Mouse (Mus musculus) limb, embryonic 12.5 days (tissue): Measurements from ENCODE around the gene Gm10722. TPM values are rescaled to one million over a fixed set of nuclear protein-coding genes. Genes with fewer than 3 reads are reported as not detected.
"Not testable (repeated sequence)": the region's sequence is repeated elsewhere in the genome, so short reads cannot be mapped to it uniquely, and the experiment has no call there.

Experiments
- ATAC-seq: fragments of 200-750 bp; cut with Nextera tagmentation; 2 replicates; pipeline ENCODE4 v1.8.0; 2017; ENCODE audit warnings: low read depth, moderate TSS enrichment; ENCODE audit not compliant: insufficient number of reproducible peaks, insufficient read depth, low FRiP score, low TSS enrichment
- H3K27ac ChIP-seq: fragments of 300-500 bp; sonication (generic); 2 replicates; pipeline ENCODE4 v1.5.1; 2016; ENCODE audit warnings: mild to moderate bottlenecking, moderate library complexity
- H3K27me3 ChIP-seq: fragments of 300-500 bp; sonication (generic); 2 replicates; pipeline ENCODE4 v1.6.1; 2016; ENCODE audit warnings: mild to moderate bottlenecking, moderate library complexity
- H3K36me3 ChIP-seq: fragments of 300-500 bp; sonication (generic); 2 replicates; pipeline ENCODE4 v1.6.1; 2016; ENCODE audit warnings: mild to moderate bottlenecking, moderate library complexity
- H3K4me1 ChIP-seq: fragments of 300-500 bp; sonication (generic); replicated peaks from 2 replicates; pipeline ENCODE4 v1.6.1; 2016
- H3K4me2 ChIP-seq: fragments of 300-500 bp; sonication (generic); 2 replicates; pipeline ENCODE4 v1.6.1; 2016; ENCODE audit warnings: mild to moderate bottlenecking, moderate library complexity
- H3K4me3 ChIP-seq: fragments of 300-500 bp; sonication (generic); replicated peaks from 2 replicates; pipeline ENCODE4 v1.5.1; 2016; ENCODE audit warnings: mild to moderate bottlenecking
- H3K9ac ChIP-seq: fragments of 300-500 bp; sonication (generic); replicated peaks from 2 replicates; pipeline ENCODE4 v1.6.1; 2016; ENCODE audit warnings: mild to moderate bottlenecking, moderate library complexity
- H3K9me3 ChIP-seq: fragments of 300-500 bp; sonication (generic); 2 replicates; pipeline ENCODE4 v1.6.1; 2016; ENCODE audit warnings: mild to moderate bottlenecking, moderate library complexity
- WGBS: fragments of 180-500 bp; shearing (Covaris S2); methylation state at CpG from one replicate; pipeline ENCODE4 v1.1.7; 2016; 5-methylcytosine and 5-hydroxymethylcytosine counted together
- polyA plus RNA-seq: library from polyadenylated mRNA; unstranded; fragments of >200 nt; fragmentation: Nextera tagmentation; extraction: Ambion mirVana; gene quantifications from 2 replicates; pipeline ENCODE4 v1.2.1, GENCODE M21; 2016

Gm10722 gene
- polyA plus RNA-seq, 1 experiment from 2014 or later = not detected

DNA sequence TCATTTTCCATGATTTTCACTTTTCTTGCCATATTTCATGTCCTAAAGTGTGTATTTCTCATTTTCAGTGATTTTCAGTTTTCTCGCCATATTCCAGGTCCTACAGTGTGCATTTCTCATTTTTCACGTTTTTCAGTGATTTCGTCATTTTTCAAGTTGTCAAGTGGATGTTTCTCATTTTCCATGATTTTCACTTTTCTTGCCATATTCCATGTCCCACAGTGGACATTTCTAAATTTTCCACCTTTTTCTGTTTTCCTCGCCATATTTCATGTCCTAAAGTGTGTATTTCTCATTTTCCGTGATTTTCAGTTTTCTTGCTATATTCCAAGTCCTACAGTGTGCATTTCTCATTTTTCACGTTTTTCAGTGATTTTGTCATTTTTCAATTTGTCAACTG, 15.2 kb downstream of the Gm10722 start:
- not testable (repeated sequence) for H3K9ac ChIP-seq, H3K4me3 ChIP-seq, H3K9me3 ChIP-seq, ATAC-seq, H3K4me1 ChIP-seq, H3K36me3 ChIP-seq, H3K27ac ChIP-seq, H3K27me3 ChIP-seq, H3K4me2 ChIP-seq
- 72% methylated on average over 6 of the region's 6 CpGs for WGBS

DNA sequence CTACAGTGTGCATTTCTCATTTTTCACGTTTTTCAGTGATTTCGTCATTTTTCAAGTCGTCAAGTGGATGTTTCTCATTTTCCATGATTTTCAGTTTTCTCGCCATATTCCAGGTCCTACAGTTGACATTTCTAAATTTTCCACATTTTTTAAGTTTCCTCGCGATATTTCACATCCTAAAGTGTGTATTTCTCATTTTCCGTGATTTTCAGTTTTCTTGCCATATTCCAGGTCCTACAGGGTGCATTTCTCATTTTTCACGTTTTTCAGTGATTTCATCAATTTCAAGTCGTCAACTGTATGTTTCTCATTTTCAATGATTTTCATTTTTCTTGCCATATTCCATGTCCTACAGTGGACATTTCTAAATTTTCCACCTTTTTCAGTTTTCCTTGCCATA, 16.4 kb downstream of the Gm10722 start, which contains the start of gene Gm10719:
Gm10719 (plus strand) TSS at position 301 of the 400 bp plus-strand sequence.
- not testable (repeated sequence) for H3K4me3 ChIP-seq, H3K36me3 ChIP-seq, H3K9me3 ChIP-seq, H3K9ac ChIP-seq, H3K4me2 ChIP-seq, ATAC-seq, H3K4me1 ChIP-seq, H3K27ac ChIP-seq, H3K27me3 ChIP-seq
- 59% methylated on average over 1 of the region's 9 CpGs for WGBS

DNA sequence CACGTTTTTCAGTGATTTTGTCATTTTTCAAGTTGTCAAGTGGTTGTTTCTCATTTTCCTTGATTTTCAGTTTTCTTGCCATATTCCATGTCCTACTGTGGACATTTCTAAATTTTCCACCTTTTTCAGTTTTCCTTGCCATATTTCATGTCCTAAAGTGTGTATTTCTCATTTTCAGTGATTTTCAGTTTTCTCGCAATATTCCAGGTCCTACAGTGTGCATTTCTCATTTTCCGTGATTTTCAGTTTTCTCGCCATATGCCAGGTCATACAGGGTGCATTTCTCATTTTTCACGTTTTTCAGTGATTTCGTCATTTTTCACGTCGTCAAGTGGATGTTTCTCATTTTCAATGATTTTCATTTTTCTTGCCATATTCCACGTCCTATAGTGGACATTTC, 18.2 kb downstream of the Gm10722 start:
- not testable (repeated sequence) for H3K4me2 ChIP-seq, ATAC-seq, H3K9ac ChIP-seq, H3K36me3 ChIP-seq, H3K4me1 ChIP-seq, H3K4me3 ChIP-seq, H3K9me3 ChIP-seq, H3K27me3 ChIP-seq, H3K27ac ChIP-seq
- WGBS = 63% methylated on average over 9 of the region's 9 CpGs

DNA sequence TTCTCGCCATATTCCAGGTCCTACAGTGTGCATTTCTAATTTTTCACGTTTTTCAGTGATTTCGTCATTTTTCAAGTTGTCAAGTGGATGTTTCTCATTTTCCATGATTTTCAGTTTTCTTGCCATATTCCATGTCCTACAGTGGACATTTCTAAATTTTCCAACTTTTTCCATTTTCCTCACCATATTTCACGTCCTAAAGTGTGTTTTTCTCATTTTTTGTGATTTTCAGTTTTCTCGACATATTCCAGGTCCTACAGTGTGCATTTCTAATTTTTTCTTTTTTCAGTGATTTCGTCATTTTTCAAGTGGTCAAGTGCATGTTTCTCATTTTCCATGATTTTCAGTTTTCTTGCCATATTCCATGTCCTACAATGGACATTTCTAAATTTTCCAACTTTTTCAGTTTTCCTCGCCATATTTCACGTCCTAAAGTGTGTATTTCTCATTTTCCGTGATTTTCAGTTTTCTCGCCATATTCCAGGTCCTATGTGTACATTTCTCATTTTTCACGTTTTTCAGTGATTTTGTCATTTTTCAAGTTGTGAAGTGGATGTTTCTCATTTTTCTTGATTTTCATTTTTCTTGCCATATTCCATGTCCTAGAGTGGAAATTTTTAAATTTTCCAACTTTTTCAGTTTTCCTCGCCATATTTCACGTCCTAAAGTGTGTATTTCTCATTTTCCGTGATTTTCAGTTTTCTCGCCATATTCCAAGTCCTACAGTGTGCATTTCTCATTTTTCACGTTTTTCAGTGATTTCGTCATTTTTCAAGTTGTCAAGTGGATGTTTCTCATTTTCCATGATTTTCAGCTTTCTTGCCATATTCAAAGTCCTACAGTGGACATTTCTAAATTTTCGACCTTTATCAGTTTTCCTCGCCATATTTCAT, 19.4 kb downstream of the Gm10722 start:
- not testable (repeated sequence) for H3K27me3 ChIP-seq, ATAC-seq

DNA sequence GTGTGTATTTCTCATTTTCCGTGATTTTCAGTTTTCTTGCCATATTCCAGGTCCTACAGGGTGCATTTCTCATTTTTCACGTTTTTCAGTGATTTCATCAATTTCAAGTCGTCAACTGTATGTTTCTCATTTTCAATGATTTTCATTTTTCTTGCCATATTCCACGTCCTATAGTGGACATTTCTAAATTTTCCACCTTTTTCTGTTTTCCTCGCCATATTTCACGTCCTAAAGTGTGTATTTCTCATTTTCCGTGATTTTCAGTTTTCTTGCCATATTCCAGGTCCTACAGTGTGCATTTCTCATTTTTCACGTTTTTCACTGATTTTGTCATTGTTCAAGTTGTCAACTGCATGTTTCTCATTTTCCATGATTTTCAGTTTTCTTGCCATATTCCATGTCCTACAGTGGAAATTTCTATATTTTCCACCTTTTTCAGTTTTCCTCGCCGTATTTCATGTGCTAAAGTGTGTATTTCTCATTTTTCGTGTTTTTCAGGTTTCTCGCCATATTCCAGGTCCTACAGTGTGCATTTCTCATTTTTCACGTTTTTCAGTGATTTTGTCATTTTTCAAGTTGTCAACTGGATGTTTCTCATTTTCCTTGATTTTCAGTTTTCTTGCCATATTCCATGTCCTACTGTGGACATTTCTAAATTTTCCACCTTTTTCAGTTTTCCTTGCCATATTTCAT, 21.7 kb downstream of the Gm10722 start:
- not testable (repeated sequence) for ATAC-seq, H3K27ac ChIP-seq, H3K9me3 ChIP-seq, H3K4me1 ChIP-seq, H3K4me2 ChIP-seq, H3K27me3 ChIP-seq, H3K4me3 ChIP-seq, H3K9ac ChIP-seq, H3K36me3 ChIP-seq
- 73% methylated on average over 11 of the region's 13 CpGs for WGBS

More for the DNA sequence above, 19.4 kb downstream of the Gm10722 start:
- not testable (repeated sequence) for H3K9me3 ChIP-seq, H3K4me3 ChIP-seq, H3K4me1 ChIP-seq, H3K36me3 ChIP-seq, H3K9ac ChIP-seq, H3K27ac ChIP-seq, H3K4me2 ChIP-seq
- WGBS = 73% methylated on average over 17 of the region's 19 CpGs

DNA sequence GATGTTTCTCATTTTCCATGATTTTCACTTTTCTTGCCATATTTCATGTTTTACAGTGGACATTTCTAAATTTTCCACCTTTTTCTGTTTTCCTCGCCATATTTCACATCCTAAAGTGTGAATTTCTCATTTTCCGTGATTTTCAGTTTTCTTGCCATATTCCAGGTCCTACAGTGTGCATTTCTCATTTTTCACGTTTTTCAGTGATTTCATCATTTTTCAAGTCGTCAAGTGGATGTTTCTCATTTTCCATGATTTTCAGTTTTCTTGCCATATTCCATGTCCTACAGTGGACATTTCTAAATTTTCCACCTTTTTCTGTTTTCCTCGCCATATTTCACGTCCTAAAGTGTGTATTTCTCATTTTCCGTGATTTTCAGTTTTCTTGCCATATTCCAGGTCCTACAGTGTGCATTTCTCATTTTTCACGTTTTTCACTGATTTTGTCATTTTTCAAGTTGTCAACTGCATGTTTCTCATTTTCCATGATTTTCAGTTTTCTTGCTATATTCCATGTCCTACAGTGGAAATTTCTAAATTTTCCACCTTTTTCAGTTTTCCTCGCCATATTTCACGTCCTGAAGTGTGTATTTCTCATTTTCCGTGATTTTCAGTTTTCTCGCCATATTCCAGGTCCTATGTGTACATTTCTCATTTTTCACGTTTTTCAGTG, 22.7 kb downstream of the Gm10722 start, which contains the start of gene Gm10718:
Gm10718 (plus strand) TSS at position 236 of the 673 bp plus-strand sequence.
- not testable (repeated sequence) for H3K27me3 ChIP-seq, H3K36me3 ChIP-seq, H3K27ac ChIP-seq, H3K4me3 ChIP-seq, H3K4me2 ChIP-seq, H3K4me1 ChIP-seq, H3K9ac ChIP-seq, ATAC-seq, H3K9me3 ChIP-seq
- 74% methylated on average over 12 of the region's 13 CpGs for WGBS

DNA sequence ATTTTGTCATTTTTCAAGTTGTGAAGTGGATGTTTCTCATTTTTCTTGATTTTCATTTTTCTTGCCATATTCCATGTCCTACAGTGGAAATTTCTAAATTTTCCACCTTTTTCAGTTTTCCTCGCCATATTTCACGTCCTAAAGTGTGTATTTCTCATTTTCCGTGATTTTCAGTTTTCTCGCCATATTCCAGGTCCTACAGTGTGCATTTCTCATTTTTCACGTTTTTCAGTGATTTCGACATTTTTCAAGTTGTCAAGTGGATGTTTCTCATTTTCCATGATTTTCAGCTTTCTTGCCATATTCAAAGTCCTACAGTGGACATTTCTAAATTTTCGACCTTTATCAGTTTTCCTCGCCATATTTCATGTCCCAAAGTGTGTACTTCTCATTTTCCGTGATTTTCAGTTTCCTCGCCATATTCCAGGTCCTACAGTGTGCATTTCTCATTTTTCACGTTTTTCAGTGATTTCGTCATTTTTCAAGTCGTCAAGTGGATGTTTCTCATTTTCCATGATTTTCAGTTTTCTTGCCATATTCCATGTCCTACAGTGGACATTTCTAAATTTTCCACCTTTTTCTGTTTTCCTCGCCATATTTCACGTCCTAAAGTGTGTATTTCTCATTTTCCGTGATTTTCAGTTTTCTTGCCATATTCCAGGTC, 23.4 kb downstream of the Gm10722 start:
- ATAC-seq = not testable (repeated sequence)
- WGBS = 76% methylated on average over 16 of the region's 16 CpGs

DNA sequence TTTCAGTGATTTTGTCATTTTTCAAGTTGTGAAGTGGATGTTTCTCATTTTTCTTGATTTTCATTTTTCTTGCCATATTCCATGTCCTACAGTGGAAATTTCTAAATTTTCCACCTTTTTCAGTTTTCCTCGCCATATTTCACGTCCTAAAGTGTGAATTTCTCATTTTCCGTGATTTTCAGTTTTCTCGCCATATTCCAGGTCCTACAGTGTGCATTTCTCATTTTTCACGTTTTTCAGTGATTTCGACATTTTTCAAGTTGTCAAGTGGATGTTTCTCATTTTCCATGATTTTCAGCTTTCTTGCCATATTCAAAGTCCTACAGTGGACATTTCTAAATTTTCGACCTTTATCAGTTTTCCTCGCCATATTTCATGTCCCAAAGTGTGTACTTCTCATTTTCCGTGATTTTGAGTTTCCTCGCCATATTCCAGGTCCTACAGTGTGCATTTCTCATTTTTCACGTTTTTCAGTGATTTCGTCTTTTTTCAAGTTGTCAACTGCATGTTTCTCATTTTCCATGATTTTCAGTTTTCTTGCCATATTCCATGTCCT, 24.3 kb downstream of the Gm10722 start, which contains the start of gene Gm10717:
Gm10717 (plus strand) TSS at position 506 of the 556 bp plus-strand sequence.
- not testable (repeated sequence) for H3K4me3 ChIP-seq, H3K9me3 ChIP-seq, H3K27ac ChIP-seq, H3K27me3 ChIP-seq, H3K4me2 ChIP-seq, H3K4me1 ChIP-seq, ATAC-seq, H3K36me3 ChIP-seq, H3K9ac ChIP-seq
- 72% methylated on average over 12 of the region's 12 CpGs for WGBS

More for the DNA sequence above, 23.4 kb downstream of the Gm10722 start:
- H3K4me3 ChIP-seq, H3K4me2 ChIP-seq, H3K36me3 ChIP-seq, H3K27ac ChIP-seq, H3K27me3 ChIP-seq, H3K9ac ChIP-seq, H3K9me3 ChIP-seq, H3K4me1 ChIP-seq: not testable (repeated sequence)

DNA sequence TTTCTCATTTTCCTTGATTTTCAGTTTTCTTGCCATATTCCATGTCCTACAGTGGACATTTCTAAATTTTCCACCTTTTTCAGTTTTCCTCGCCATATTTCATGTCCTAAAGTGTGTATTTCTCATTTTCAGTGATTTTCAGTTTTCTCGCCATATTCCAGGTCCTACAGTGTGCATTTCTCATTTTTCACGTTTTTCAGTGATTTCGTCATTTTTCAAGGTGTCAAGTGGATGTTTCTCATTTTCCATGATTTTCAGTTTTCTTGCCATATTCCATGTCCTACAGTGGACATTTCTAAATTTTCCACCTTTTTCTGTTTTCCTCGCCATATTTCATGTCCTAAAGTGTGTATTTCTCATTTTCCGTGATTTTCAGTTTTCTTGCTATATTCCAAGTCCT, 24.9 kb downstream of the Gm10722 start:
- not testable (repeated sequence) for H3K9me3 ChIP-seq, H3K36me3 ChIP-seq, H3K9ac ChIP-seq, ATAC-seq, H3K4me3 ChIP-seq, H3K4me1 ChIP-seq, H3K4me2 ChIP-seq, H3K27me3 ChIP-seq, H3K27ac ChIP-seq
- WGBS = 74% methylated on average over 5 of the region's 6 CpGs

DNA sequence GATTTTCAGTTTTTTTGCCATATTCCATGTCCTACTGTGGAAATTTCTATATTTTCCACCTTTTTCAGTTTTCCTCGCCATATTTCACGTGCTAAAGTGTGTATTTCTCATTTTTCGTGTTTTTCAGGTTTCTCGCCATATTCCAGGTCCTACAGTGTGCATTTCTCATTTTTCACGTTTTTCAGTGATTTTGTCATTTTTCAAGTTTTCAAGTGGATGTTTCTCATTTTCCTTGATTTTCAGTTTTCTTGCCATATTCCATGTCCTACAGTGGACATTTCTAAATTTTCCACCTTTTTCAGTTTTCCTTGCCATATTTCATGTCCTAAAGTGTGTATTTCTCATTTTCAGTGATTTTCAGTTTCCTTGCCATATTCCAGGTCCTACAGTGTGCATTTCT, 25.4 kb downstream of the Gm10722 start:
- H3K9me3 ChIP-seq, H3K36me3 ChIP-seq, H3K4me2 ChIP-seq, H3K27me3 ChIP-seq, H3K27ac ChIP-seq, H3K4me3 ChIP-seq, H3K9ac ChIP-seq, ATAC-seq, H3K4me1 ChIP-seq: not testable (repeated sequence)
- 74% methylated on average over 5 of the region's 5 CpGs for WGBS
